Mouse (Mus musculus): Measurements from ENCODE around the gene Gon4l.

DNA sequence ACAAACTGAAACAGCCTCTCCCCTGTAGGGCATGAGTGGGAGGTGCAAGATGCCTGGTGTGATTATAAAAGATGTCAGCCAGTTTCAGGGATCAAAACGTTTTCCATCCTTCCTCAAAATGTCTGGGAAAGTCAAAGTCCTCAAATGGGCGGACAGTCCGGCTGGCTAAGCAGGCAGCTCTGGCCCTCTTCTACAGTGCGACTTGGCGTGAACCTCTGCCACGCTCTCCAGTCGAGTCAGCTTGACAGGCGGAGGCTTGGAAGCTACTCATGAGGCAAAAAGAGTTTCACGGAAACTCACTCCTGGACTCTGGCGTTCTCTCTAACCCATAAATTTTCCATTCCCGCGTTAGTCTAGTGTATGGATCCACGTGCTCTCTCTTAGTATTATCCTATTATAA is 84.0 kb downstream of the Gon4l start:
- no peak for TF ChIP-seq GATA1 (IDR thresholded peaks at IDR 0.05; ENCODE audit: low read depth, low read length)
- TF ChIP-seq JUND (IDR thresholded peaks at IDR 0.05; ENCODE audit: low read depth, low read length) = no peak
- TF ChIP-seq NELFE (IDR thresholded peaks at IDR 0.05; ENCODE audit: low read depth, low read length) = no peak
- TF ChIP-seq MXI1 (IDR thresholded peaks at IDR 0.05; ENCODE audit: low read depth, low read length) = no peak
- TF ChIP-seq CTCF (IDR thresholded peaks at IDR 0.05 in 2 of 3, conservative IDR thresholded peaks at IDR 0.05 in 1 of 3; ENCODE audit: control insufficient read depth in 1 of 3, insufficient read depth in 1 of 3, low read depth in 2 of 3, low read length in 3 of 3, poor library complexity in 1 of 3, severe bottlenecking in 1 of 3) = no peak
- no peak for TF ChIP-seq CHD2 (IDR thresholded peaks at IDR 0.05; ENCODE audit: low read length)
- TF ChIP-seq BHLHE40 (IDR thresholded peaks at IDR 0.05; ENCODE audit: borderline replicate concordance, low read depth, low read length) = no peak
- no peak for TF ChIP-seq POLR2A (IDR thresholded peaks at IDR 0.05; ENCODE audit: control insufficient read depth in 1 of 2, insufficient read depth in 1 of 2, low read depth in 1 of 2, low read length in 2 of 2, poor library complexity in 1 of 2)
- TF ChIP-seq ZKSCAN1 (IDR thresholded peaks at IDR 0.05; ENCODE audit: low read depth, low read length) = no peak
- no peak for TF ChIP-seq E2F4 (IDR thresholded peaks at IDR 0.05; ENCODE audit: borderline replicate concordance, low read depth, low read length)
- TF ChIP-seq RAD21 (IDR thresholded peaks at IDR 0.05; ENCODE audit: low read depth, low read length) = no peak
- no peak for TF ChIP-seq MAFK (IDR thresholded peaks at IDR 0.05; ENCODE audit: borderline replicate concordance, low read depth, low read length)

Measured in MEL (cell line).